Mouse (Mus musculus) limb, embryonic 11.5 days (tissue): ENCODE results near the gene Far1. TPM values are rescaled to one million over a fixed set of nuclear protein-coding genes. Genes with fewer than 3 reads are reported as not detected.

Experiments used
- ATAC-seq: fragments of 200-750 bp; cut with Nextera tagmentation; 2 replicates; pipeline ENCODE4 v1.8.0; 2017; ENCODE audit warnings: low read depth; ENCODE audit not compliant: insufficient number of reproducible peaks, low FRiP score, low TSS enrichment
- DNase-seq: peaks from one replicate; pipeline ENCODE4 v3.0.0-alpha.2; 2015; ENCODE audit warnings: low spot score
- H3K27ac ChIP-seq: fragments of 300-500 bp; sonication (generic); replicated peaks from 2 replicates; pipeline ENCODE4 v1.5.1; 2014; ENCODE audit warnings: low read depth, mild to moderate bottlenecking, low read length
- H3K27me3 ChIP-seq: fragments of 300-500 bp; sonication (generic); 2 replicates; pipeline ENCODE4 v1.6.1; 2014; ENCODE audit warnings: mild to moderate bottlenecking, low read length, mixed read lengths; ENCODE audit not compliant: control insufficient read depth, insufficient read depth
- H3K36me3 ChIP-seq: fragments of 300-500 bp; sonication (generic); 2 replicates; pipeline ENCODE4 v1.6.1; 2014; ENCODE audit warnings: mild to moderate bottlenecking, low read length, moderate library complexity, mixed read lengths; ENCODE audit not compliant: control insufficient read depth, insufficient read depth
- H3K4me1 ChIP-seq: fragments of 300-500 bp; sonication (generic); 2 replicates; pipeline ENCODE4 v1.6.1; 2014; ENCODE audit warnings: low read length, mixed read lengths; ENCODE audit not compliant: control insufficient read depth, insufficient read depth
- H3K4me2 ChIP-seq: fragments of 300-500 bp; sonication (generic); 2 replicates; pipeline ENCODE4 v1.6.1; 2014; ENCODE audit warnings: low read depth, mild to moderate bottlenecking, moderate library complexity; ENCODE audit not compliant: severe bottlenecking
- H3K4me3 ChIP-seq: fragments of 300-500 bp; sonication (generic); 2 replicates; pipeline ENCODE4 v1.5.1; 2014; ENCODE audit warnings: low read depth, low read length
- H3K9ac ChIP-seq: fragments of 300-500 bp; sonication (generic); 2 replicates; pipeline ENCODE4 v1.6.1; 2014; ENCODE audit warnings: mild to moderate bottlenecking, low read length
- H3K9me3 ChIP-seq: fragments of 300-500 bp; sonication (generic); 2 replicates; pipeline ENCODE4 v1.6.1; 2016; ENCODE audit warnings: low read length; ENCODE audit not compliant: control insufficient read depth
- WGBS: fragments of 180-500 bp; shearing (Covaris S2); extraction: QIAGEN DNeasy Blood & Tissue Kit; methylation state at CpG from one replicate; pipeline ENCODE4 v1.1.7; 2014; 5-methylcytosine and 5-hydroxymethylcytosine counted together
- polyA plus RNA-seq: library from polyadenylated mRNA; unstranded; fragments of >200 nt; fragmentation: Nextera tagmentation; extraction: Ambion mirVana; gene quantifications from 2 replicates; pipeline ENCODE4 v1.2.1, GENCODE M21; 2014

Far1 gene
- polyA plus RNA-seq, 1 experiment from 2014 or later = 79.4 TPM

DNA sequence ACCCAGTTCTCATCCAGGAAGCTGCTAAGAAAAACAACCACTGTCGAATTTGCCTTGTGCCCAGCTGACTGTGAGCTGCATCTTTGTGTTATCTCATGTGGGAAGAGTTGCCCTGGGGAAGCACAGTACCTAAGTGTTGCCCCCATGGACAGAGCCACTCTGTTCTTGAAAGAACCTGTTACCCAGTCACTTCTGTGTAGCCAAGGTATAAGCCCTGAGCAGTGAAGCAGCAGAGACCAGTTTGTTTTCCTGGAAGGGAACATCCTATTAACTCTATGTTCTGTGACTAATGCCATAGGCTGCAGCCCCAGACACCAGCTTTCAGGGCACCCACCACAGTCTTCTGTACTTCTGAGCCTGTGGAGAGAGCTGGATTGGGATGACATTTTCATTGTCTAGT is 76.7 kb downstream of the Far1 start:
- WGBS = 80% methylated on average over 1 of the region's 1 CpGs
- H3K27me3 ChIP-seq = no peaks in the 10 kb centered on the region
- no peak overlapping the region for H3K27ac ChIP-seq
- H3K4me2 ChIP-seq = no peak overlapping the region
- DNase-seq (no peak), ATAC-seq (no peak)
- no peak overlapping the region for H3K9ac ChIP-seq
- no peaks in the 10 kb centered on the region for H3K36me3 ChIP-seq
- no peak overlapping the region for H3K4me3 ChIP-seq
- H3K4me1 ChIP-seq = no peaks in the 10 kb centered on the region
- H3K9me3 ChIP-seq = no peaks in the 10 kb centered on the region

DNA sequence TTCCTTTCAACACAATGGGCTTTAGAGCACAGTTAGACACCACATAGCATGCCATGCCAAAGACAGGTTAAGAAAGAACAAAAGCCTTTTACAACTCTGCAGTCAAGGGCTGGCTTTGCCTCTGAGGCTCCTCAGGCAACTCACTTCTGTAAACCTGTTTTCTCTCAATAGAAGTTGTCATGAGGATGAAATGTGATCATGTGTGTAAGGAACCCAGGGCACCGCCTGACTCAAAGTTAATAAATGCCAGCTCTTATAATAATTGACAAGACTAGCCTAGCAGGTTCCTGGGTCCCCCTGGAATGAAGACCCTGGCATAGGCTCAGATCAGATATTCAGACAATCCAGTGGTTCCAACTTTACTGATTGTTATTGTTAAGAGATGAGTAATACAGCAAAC is 77.5 kb downstream of the Far1 start:
- Histone ChIP-seq H3K4me2 (no peak overlapping the region), H3K4me3 (no peak overlapping the region), H3K36me3 (no peaks in the 10 kb centered on the region), H3K27ac (no peak overlapping the region), H3K4me1 (no peaks in the 10 kb centered on the region), H3K9ac (no peak overlapping the region), H3K27me3 (no peaks in the 10 kb centered on the region), H3K9me3 (no peaks in the 10 kb centered on the region)
- ATAC-seq = no peak
- no peak for DNase-seq
- 73% methylated on average over 1 of the region's 1 CpGs for WGBS

DNA sequence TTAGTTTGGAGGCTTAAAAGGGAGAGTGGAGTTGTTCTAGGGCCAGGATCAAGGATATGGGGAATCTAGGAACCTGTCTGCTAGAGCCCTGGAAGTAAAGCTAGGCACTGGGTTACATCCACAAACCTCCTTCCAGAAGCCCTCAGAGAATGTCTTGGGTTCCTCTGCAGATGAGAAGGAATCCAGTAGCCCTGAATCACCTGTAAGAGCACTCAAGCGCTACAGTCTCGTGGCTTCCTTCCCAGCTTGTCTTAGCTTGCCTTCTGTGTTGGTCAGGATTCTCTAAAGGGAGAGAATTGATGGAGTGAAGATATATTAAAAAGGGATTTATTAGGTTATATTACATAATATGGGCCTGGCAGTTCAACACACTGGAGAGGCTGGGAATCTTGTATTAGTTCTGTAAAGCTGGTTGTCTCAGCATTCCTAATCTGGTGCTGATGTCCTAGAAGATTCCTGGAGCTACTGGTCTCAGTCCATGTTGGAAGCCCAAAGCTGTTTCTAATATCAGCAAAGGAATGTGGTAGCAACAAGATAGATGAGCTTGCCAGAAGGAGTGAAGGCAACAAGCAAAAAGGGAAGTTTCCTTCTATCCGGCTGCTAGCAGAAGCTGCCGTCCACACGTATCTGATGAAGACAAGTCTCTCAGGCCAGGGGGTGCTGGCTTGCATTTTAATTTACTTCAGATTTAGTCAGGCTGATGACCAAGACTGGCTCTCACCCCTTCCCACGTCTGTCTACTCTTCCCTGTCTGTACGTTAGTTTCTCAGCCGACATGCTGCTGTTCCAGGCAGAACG is 78.1 kb downstream of the Far1 start:
- Histone ChIP-seq H3K9me3 (no peaks in the 10 kb centered on the region), H3K4me2 (no peak overlapping the region), H3K27ac (no peak overlapping the region), H3K27me3 (no peaks in the 10 kb centered on the region), H3K4me3 (no peak overlapping the region), H3K36me3 (no peaks in the 10 kb centered on the region), H3K9ac (no peak overlapping the region), H3K4me1 (no peaks in the 10 kb centered on the region)
- WGBS = 73% methylated on average over 9 of the region's 9 CpGs
- DNase-seq = no peak
- ATAC-seq = no peak

DNA sequence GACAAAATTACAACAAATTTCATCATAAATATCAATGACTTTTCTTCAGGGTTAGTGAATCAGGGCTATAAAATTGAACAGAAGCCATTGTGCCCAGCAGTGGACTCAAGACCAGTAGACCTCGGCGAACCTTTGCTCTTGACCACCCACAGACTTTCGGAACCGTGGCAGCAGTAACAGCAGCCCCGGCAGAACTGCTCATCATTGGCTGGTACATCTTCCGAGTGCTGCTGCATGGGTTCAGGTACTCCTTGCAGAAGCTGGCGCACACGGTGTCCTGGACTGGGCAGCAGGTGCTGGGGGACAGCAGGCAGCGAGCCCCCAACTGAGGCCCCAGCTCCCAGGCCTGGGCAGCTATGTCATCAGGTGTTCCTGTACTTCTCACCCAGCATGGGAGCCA is 79.1 kb downstream of the Far1 start:
- 89% methylated on average over 9 of the region's 9 CpGs for WGBS
- H3K27ac ChIP-seq = no peak overlapping the region
- H3K9me3 ChIP-seq = no peaks in the 10 kb centered on the region
- no peaks in the 10 kb centered on the region for H3K4me1 ChIP-seq
- H3K9ac ChIP-seq = no peak overlapping the region
- ATAC-seq (no peak), DNase-seq (no peak)
- no peaks in the 10 kb centered on the region for H3K27me3 ChIP-seq
- no peaks in the 10 kb centered on the region for H3K36me3 ChIP-seq
- H3K4me2 ChIP-seq = no peak overlapping the region
- no peak overlapping the region for H3K4me3 ChIP-seq

DNA sequence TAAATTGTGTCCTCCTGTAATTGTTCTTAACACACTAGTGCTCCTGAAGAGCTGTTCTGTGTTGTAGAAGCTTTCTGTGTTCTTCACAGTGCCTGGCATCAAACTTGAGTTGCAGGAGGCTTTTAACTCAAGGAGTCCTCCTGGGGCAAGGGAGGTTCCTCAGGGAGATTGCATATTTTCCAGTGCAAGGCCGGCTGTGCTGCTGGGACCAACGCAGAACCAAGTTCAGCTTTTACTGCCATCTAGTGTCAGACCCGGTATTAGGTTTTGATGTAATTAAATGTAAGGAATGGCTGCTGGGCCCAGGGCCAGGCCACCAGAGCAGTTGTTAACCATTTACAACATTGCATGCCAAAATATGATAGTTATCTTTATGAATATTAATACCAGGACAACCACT is 80.7 kb downstream of the Far1 start:
- Histone ChIP-seq H3K4me1 (no peaks in the 10 kb centered on the region), H3K27me3 (no peaks in the 10 kb centered on the region), H3K4me2 (no peak overlapping the region), H3K9me3 (no peaks in the 10 kb centered on the region), H3K36me3 (no peaks in the 10 kb centered on the region), H3K4me3 (no peak overlapping the region), H3K27ac (no peak overlapping the region), H3K9ac (no peak overlapping the region)
- ATAC-seq (no peak), DNase-seq (peak; percentile 65)
- under 1% methylated on average over 3 of the region's 3 CpGs for WGBS

DNA sequence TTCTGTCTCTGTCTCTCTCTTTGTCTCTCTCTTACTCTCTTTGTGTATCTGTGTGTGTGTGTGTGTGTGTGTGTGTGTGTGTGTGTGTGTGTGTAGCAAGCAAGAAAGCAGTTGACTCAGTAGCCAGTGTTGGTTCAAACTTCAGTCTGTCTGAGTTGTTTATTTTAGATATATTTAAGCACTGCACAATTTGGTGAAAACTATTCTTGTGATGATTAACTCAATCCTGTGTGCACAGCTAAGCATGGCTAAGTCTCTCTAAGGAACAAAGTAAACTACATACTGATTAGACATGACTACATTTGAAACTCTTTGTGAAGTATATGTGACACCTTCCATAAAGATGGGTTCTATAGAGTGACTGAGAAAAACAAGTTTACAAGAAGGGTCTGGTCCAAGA is 83.6 kb downstream of the Far1 start:
- no peak overlapping the region for H3K9ac ChIP-seq
- H3K9me3 ChIP-seq = no peaks in the 10 kb centered on the region
- H3K27me3 ChIP-seq = no peaks in the 10 kb centered on the region
- no peak overlapping the region for H3K27ac ChIP-seq
- H3K4me1 ChIP-seq = no peaks in the 10 kb centered on the region
- H3K4me3 ChIP-seq = no peak overlapping the region
- H3K4me2 ChIP-seq = no peak overlapping the region
- H3K36me3 ChIP-seq = no peaks in the 10 kb centered on the region
- DNase-seq (no peak), ATAC-seq (no peak)

DNA sequence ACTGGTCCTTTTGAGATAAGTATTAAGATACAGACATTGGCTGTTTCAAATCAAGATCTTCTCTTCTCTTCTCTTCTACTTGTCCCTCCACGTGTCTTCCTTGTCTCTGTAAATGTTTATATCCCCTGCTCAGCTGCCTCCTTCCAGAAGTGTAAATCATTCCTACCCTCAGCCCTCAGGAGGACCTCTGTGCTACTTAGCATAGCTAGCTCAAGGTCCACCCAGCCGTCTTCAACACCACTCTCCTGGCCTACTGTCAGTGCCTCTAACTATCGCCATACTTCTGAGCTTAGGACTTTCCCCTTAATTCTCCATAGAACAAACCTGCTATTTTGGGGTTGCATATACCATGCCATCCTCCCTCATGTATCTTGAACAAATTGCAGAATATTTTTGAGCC is 88.2 kb downstream of the Far1 start:
- Histone ChIP-seq H3K36me3 (no peaks in the 10 kb centered on the region), H3K27ac (no peak overlapping the region), H3K4me1 (no peaks in the 10 kb centered on the region), H3K4me3 (no peak overlapping the region), H3K9ac (no peak overlapping the region), H3K9me3 (no peaks in the 10 kb centered on the region), H3K27me3 (no peaks in the 10 kb centered on the region), H3K4me2 (no peak overlapping the region)
- DNase-seq = no peak
- no peak for ATAC-seq
- 75% methylated on average over 3 of the region's 3 CpGs for WGBS

DNA sequence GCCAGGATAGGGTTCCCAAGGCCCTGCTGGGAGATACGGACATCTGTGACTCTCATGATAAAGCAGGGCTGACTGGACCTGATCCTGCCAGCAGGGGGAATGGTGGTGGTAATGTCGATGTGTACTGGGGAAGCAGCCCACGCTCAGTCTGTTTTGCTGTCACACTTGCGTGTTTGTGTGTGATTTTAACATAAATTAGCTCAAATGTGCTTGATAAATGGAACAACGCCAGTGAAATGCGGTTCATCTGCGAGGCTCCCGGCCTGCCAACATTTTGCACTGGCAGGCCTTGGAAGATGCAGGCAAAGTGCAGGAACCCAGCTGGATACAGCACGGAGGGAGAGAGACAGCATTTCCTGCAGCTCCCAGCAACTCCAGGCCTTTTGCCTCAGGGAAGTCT is 94.3 kb downstream of the Far1 start:
- 40% methylated on average over 9 of the region's 9 CpGs for WGBS
- H3K36me3 ChIP-seq = no peaks in the 10 kb centered on the region
- H3K9ac ChIP-seq = no peak overlapping the region
- H3K4me3 ChIP-seq = no peak overlapping the region
- no peak overlapping the region for H3K4me2 ChIP-seq
- H3K9me3 ChIP-seq = no peaks in the 10 kb centered on the region
- H3K27me3 ChIP-seq = no peaks in the 10 kb centered on the region
- H3K4me1 ChIP-seq = no peaks in the 10 kb centered on the region
- ATAC-seq (no peak), DNase-seq (no peak)
- H3K27ac ChIP-seq = no peak overlapping the region
